Mouse (Mus musculus) forebrain, postnatal 0 days (tissue): ENCODE data around the gene Fam217a. TPM values are rescaled to one million over a fixed set of nuclear protein-coding genes. Genes with fewer than 3 reads are reported as not detected.
A peak's percentile ranks its signal among the peaks of the same experiment; 100 is the strongest.

Experiments used
- ATAC-seq: fragments of 200-750 bp; cut with Nextera tagmentation; 2 replicates; pipeline ENCODE4 v1.8.0; 2017; ENCODE audit warnings: mild to moderate bottlenecking, moderate library complexity
- DNase-seq: peaks from one replicate; pipeline ENCODE4 v3.0.0-alpha.2; 2015
- H3K27ac ChIP-seq: fragments of 300-500 bp; sonication (generic); 2 replicates; pipeline ENCODE4 v1.5.1; 2014; ENCODE audit warnings: low read depth, mild to moderate bottlenecking, antibody characterized with exemption, low read length, moderate library complexity, mixed read lengths
- H3K27me3 ChIP-seq: fragments of 300-500 bp; sonication (generic); 2 replicates; pipeline ENCODE4 v1.6.1; 2014; ENCODE audit warnings: mild to moderate bottlenecking, low read length, mixed read lengths; ENCODE audit not compliant: insufficient read depth
- H3K36me3 ChIP-seq: fragments of 300-500 bp; sonication (generic); 2 replicates; pipeline ENCODE4 v1.6.1; 2014; ENCODE audit warnings: mild to moderate bottlenecking, moderate library complexity; ENCODE audit not compliant: insufficient read depth
- H3K4me1 ChIP-seq: fragments of 300-500 bp; sonication (generic); 2 replicates; pipeline ENCODE4 v1.6.1; 2014; ENCODE audit warnings: antibody characterized with exemption; ENCODE audit not compliant: insufficient read depth
- H3K4me2 ChIP-seq: fragments of 300-500 bp; sonication (generic); 2 replicates; pipeline ENCODE4 v1.6.1; 2014; ENCODE audit warnings: low read depth, mild to moderate bottlenecking, moderate library complexity
- H3K4me3 ChIP-seq: fragments of 300-500 bp; sonication (generic); 2 replicates; pipeline ENCODE4 v1.5.1; 2014; ENCODE audit warnings: low read depth, low read length, mixed read lengths
- H3K9ac ChIP-seq: fragments of 300-500 bp; sonication (generic); 2 replicates; pipeline ENCODE4 v1.6.1; 2014; ENCODE audit warnings: mild to moderate bottlenecking
- H3K9me3 ChIP-seq: fragments of 300-500 bp; sonication (generic); 2 replicates; pipeline ENCODE4 v1.6.1; 2016; ENCODE audit warnings: low read length
- CTCF ChIP-seq: sonication (generic); IDR thresholded peaks from 2 replicates; pipeline ENCODE4 v1.5.1; 2016; ENCODE audit warnings: antibody characterized with exemption, control low read depth, low read depth
- WGBS: fragments of 180-500 bp; shearing (Covaris S2); extraction: QIAGEN DNeasy Blood & Tissue Kit; methylation state at CpG from one replicate; pipeline ENCODE4 v1.1.7; 2014; 5-methylcytosine and 5-hydroxymethylcytosine counted together
- polyA plus RNA-seq: library from polyadenylated mRNA; unstranded; fragments of >200 nt; fragmentation: Nextera tagmentation; extraction: Ambion mirVana; gene quantifications from 2 replicates; pipeline ENCODE4 v1.2.1, GENCODE M21; 2015
- total RNA-seq: library from RNA; depleted of rRNA; stranded (reverse); fragments of >200 nt; gene quantifications from 2 replicates; pipeline ENCODE4 v1.2.3, GENCODE M21; 2014

The Fam217a gene
- total and polyA plus RNA-seq, 2 experiments from 2014 or later, result 0.43 to 1.0 TPM

DNA sequence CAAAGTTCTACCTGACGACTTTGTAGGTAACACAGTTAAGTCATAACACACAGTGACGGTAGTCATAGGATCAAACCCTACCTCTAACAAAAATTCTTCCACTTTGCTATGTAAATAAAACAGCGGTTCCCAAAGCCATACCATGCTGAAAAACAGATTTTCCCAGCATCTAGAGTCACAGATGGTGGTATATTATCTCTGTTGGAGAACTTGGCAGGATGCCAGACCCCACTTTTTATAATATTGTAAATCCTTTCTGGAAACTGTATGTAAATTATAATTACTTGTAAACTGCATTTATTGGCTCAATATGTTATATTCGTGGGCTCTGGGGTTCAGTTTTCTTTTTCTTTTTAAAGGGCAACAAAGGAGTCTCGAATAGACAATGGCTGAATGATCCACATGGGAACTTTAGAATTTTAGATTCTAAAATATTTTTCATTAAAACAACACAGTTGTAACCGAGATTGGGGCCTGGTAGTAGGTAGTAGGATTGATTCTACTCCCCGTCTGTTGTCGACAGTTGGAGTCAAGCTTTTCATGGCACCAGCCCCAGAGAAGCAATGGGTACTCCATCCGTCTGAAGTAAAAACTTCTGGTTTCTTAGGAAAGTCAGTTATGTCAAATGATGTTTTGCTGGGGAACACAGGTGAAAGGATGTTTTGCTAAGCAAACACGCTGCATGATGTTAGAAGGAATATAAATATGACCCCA is 11.0 kb upstream of the Fam217a start:
- no peak overlapping the region for H3K27ac ChIP-seq
- H3K9me3 ChIP-seq, result no peaks in the 10 kb centered on the region
- H3K27me3 ChIP-seq, result no peaks in the 10 kb centered on the region
- no peak overlapping the region for H3K4me2 ChIP-seq
- H3K36me3 ChIP-seq, result no peaks in the 10 kb centered on the region
- no peaks in the 10 kb centered on the region for H3K4me1 ChIP-seq
- ATAC-seq (peak; percentile 73), DNase-seq (peak; percentile 72)
- 52% methylated on average over 10 of the region's 10 CpGs for WGBS
- TF ChIP-seq CTCF, result no peak
- no peak overlapping the region for H3K9ac ChIP-seq
- no peak overlapping the region for H3K4me3 ChIP-seq

DNA sequence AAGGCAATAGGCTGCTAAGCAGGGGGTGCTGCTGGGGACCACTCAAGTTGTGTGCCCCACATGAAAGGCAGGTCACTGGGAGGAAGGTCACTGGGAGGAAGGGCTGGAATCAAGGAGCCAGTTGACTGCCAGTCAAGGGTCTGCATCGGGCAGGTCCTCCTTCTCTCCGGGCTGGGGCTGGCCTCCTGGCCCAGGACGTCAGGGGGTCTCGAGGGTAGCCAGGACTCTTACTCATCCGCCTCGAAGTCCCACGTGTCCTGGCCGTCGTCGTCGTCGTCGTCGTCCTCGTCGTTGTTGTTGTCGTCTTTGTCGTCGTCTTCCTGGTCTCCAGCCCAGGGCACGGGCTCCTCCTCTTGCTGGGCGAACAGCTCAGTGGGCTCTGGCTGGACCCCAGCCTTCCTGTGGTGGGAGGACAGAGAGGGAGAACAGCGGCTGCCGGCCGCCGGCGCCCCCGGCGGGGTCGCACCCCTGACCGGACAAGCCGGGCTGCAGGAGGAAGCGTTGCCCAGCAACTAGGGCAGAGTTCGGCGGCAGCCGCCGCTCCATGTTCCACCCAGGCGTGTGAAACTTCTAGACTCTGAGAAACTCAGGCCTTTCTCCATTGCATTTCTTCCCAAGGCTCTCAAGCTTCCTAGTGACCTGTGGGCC is 7.5 kb downstream of the Fam217a start:
- no peaks in the 10 kb centered on the region for H3K36me3 ChIP-seq
- DNase-seq (peak; percentile 6), ATAC-seq (peak; percentile 59)

DNA sequence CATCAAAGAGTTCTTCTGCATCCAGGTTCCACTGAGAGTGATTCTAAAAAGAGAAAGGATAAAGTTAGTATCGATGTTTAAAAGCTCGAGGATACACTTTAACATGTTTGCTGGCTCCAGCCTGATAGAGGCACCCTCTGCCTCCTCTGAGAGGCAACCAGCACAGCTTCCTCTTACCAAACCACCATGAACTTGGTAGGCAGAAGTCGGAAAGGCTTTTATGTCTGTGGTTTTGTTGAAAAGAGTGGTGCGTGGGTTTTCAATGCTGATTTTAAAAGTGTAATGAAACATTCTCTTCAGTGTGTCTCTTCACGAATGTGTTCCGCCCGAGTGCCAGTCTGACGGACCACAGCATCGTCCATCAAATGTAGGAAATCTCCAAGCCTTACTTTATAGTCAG is 9.5 kb downstream of the Fam217a start:
- DNase-seq (no peak), ATAC-seq (no peak)
- Histone ChIP-seq H3K4me3 (no peak overlapping the region), H3K27me3 (no peaks in the 10 kb centered on the region), H3K4me2 (no peak overlapping the region), H3K4me1 (no peaks in the 10 kb centered on the region), H3K36me3 (no peaks in the 10 kb centered on the region), H3K9ac (no peak overlapping the region), H3K27ac (no peak overlapping the region), H3K9me3 (no peaks in the 10 kb centered on the region)
- WGBS, result 86% methylated on average over 9 of the region's 9 CpGs
- no peak for TF ChIP-seq CTCF

More for the DNA sequence above, 7.5 kb downstream of the Fam217a start:
- TF ChIP-seq CTCF, result no peak
- Histone ChIP-seq H3K9me3 (no peaks in the 10 kb centered on the region), H3K9ac (no peak overlapping the region), H3K4me1 (no peaks in the 10 kb centered on the region), H3K27me3 (no peaks in the 10 kb centered on the region), H3K4me2 (peak overlapping the region; percentile 42), H3K27ac (no peak overlapping the region), H3K4me3 (no peak overlapping the region)
- WGBS, result 47% methylated on average over 37 of the region's 37 CpGs

- Histone ChIP-seq H3K9ac (no peak overlapping the region), H3K36me3 (peaks cover 82% of the 10 kb centered on the region), H3K4me3 (no peak overlapping the region), H3K27me3 (no peaks in the 10 kb centered on the region), H3K27ac (no peak overlapping the region), H3K4me1 (no peaks in the 10 kb centered on the region), H3K9me3 (no peaks in the 10 kb centered on the region), H3K4me2 (no peak overlapping the region)
- TF ChIP-seq CTCF, result no peak
- 52% methylated on average over 1 of the region's 1 CpGs for WGBS
- ATAC-seq (no peak), DNase-seq (no peak)
Observed at GRCm38 (mm10) chr13:34892871-34893270, 31.2 kb downstream of the Fam217a start.

DNA sequence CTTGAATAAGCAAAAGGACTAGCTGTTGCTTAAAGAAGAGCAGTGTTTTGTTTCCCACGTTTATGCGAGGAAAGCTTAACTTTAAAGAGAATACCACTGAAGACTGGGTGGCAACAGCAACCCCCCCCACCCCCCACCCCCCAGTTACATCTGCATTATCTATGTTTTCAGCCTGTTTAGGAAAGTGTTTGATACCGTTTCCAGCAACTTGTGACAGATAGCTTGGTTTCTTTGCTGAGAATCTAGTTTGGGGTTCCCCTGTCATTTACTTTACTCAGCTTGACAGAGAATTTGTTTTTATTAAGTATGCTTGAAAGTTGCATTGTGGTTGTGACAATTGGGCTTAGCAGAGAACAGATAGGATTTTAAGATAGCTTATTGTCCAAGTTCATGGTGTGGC is 47.6 kb downstream of the Fam217a start:
- WGBS, result 3% methylated on average over 3 of the region's 3 CpGs
- Histone ChIP-seq H3K9me3 (no peaks in the 10 kb centered on the region), H3K36me3 (no peaks in the 10 kb centered on the region), H3K4me2 (peak overlapping the region; percentile 72), H3K4me1 (peaks cover 12% of the 10 kb centered on the region), H3K4me3 (peak overlapping the region; percentile 80), H3K27ac (no peak overlapping the region), H3K27me3 (no peaks in the 10 kb centered on the region), H3K9ac (peak overlapping the region; percentile 77; the same call in 1 of the 2 replicates)
- no peak for TF ChIP-seq CTCF
- DNase-seq (no peak), ATAC-seq (no peak)

DNA sequence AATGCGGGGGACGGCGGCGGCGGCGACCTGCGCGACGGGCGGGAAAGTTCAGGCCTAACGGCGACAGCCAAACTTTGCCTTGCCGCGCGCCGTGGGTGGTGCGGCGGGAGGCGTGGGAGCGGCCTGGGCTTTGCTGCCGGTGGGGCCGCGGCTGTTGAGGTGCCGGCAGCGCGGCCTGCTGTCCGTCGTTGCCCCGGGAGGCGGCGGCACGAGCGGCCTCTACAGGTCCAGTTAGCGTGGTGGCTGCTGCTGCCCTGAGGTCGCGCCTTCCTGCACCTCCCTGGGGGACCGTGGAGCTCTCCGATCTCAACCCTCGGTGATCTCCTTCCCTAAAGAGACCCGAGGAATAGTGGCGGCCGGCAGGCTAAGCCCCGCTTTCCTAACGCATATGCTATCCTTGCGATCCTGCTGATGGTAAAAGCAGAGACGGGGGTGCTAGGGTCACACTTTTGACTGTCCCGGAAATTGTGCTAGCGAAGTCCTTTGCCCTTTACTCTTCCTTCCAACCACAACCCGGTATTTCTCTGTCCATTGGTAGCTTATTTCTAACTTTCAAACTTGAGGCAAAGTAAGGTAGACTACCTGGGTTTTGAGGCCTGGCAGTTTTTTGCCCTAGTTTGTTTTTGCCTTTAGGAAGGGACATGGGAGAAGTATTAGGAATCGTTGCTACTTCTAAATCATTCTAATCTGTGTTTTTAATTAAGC is 48.2 kb downstream of the Fam217a start:
- H3K27ac ChIP-seq, result peak overlapping the region; percentile 92
- peaks cover 12% of the 10 kb centered on the region for H3K4me1 ChIP-seq
- no peak for DNase-seq
- peak overlapping the region; percentile 80 for H3K4me3 ChIP-seq
- peak; percentile 19 for ATAC-seq
- TF ChIP-seq CTCF, result peak; percentile 58
- H3K36me3 ChIP-seq, result no peaks in the 10 kb centered on the region
- H3K4me2 ChIP-seq, result peak overlapping the region; percentile 72
- peak overlapping the region; percentile 77 for H3K9ac ChIP-seq
- 3% methylated on average over 50 of the region's 50 CpGs for WGBS
- no peaks in the 10 kb centered on the region for H3K27me3 ChIP-seq
- no peaks in the 10 kb centered on the region for H3K9me3 ChIP-seq
